Mouse (Mus musculus): ENCODE data around the gene Sh3pxd2a. TPM values are rescaled to one million over a fixed set of nuclear protein-coding genes. Genes with fewer than 3 reads are reported as not detected.
A peak's percentile ranks its signal among the peaks of the same experiment; 100 is the strongest.
"Not testable (repeated sequence)": the region's sequence is repeated elsewhere in the genome, so short reads cannot be mapped to it uniquely, and the experiment has no call there.

The Sh3pxd2a gene
- total RNA-seq, 2 experiments from 2014 or later = 79.8 to 85.6 TPM

DNA sequence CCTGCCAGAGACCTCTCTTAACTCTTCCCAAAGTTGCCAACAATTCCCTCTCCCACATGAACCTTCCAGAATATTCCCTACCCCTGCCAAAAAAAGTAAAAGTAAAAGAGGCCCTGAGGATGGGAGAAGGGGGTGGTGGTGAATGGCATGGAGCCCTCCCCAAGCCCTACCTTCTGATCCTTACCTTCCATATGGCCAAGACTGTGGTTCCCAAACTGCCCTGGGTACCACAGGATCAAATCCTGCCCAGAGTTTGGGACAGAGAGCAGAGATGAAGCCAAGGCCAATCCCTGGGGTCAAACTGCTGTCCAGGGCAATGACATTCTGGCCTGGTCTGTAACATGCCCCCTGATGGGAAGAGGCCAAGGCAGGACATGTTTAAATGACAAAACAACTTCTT is 55.1 kb downstream of the Sh3pxd2a start:
- DNase-seq = no peak

DNA sequence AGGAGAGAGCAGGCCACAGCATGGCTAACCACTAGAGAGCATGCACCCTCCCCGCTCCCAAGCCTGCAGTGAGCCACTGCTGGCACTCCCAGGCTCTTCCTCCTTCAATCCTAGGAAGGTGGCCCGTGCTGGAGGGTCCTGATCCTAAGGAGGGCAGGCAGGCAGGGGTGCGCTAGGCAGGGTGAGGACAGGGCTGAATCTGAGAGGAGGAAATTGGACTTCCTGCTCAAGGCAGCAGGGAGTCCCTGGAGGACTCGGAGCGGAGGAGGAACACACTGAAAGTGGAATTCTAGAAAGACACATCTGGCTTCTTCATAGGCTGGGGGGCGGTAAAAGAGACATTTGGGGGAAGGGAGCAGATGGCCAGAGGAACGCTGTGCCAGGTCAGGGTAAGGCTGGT is 55.5 kb downstream of the Sh3pxd2a start:
- DNase-seq = no peak

- no peak for DNase-seq
Observed at GRCm38 (mm10) chr19:47407332-47407731, 56.9 kb downstream of the Sh3pxd2a start.

- DNase-seq = no peak
Observed at GRCm38 (mm10) chr19:47406524-47406923, 57.7 kb downstream of the Sh3pxd2a start.

GRCm38 (mm10) chr19:47405548-47405947 is 58.7 kb downstream of the Sh3pxd2a start:
- no peak for DNase-seq

DNA sequence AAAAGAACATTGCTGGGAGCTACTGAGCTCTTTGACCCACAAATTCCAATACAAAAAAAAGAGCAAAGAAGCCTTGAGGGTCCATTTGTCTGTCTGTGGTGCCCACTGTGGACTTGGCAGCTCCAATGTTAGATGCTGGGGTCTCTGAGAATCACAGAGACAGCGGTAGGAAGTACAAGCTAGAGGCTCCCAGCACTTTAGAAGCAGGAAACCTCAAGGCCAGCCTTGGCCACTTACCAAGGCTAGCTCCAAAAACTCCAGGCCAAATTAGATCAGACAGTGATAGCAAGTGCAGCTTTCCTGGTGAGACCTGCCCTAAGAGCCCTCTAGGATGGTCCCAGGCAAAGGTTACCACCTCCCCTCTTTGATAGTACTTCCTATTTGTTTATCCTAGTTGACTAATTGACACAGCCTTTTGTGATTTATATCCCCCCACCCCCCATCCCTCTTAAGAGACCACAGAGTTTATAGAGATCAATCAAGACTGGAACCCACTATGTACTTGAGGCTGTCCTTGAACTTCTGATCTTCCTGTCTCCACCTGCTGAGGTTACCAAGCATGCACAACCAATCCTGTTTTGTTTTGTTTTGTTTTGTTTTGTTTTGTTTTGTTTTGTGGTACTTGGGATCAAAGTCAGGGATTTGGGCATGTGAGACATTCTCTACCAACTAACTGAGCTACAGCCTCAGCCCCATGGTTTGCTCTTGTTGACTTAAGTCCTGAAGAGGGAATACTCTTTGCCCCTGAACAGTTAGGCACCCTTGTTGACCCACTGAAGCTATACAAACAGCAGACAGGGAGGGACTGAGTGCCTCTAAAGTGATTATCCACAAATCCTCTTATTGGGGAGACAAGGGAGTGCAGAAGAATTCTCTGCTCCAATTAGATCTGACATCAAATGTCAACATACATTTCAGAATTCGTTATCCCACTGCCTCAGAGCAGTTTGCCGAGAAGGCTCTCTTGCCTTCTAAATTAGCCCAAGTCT is 60.5 kb downstream of the Sh3pxd2a start:
- no peak for DNase-seq

DNA sequence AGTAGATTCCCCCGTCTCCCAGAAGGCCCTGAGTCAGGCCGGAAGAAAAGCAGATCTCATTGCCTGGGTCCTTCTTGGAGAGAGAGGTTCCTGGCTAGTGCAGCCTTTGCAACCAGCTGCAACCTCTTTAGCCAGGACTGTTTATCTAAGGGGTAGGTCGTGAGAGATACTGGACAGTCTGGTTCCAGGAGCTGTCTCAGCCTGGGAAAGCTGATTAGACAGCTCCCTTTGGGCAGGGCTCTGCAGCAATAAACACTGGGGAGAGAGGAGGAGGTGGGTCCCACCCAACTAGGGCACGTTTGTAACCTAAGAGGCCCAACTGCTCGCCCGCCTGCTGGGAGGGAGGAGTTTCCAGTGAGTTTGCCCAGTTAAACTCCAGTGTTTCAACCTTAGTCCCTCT is 61.2 kb downstream of the Sh3pxd2a start:
- DNase-seq = peak; percentile 50

GRCm38 (mm10) chr19:47402544-47402943 is 61.7 kb downstream of the Sh3pxd2a start:
- DNase-seq = no peak

- DNase-seq = no peak
Observed at GRCm38 (mm10) chr19:47399709-47400108, 64.5 kb downstream of the Sh3pxd2a start.

- no peak for DNase-seq
Observed at GRCm38 (mm10) chr19:47399029-47399428, 65.2 kb downstream of the Sh3pxd2a start.

DNA sequence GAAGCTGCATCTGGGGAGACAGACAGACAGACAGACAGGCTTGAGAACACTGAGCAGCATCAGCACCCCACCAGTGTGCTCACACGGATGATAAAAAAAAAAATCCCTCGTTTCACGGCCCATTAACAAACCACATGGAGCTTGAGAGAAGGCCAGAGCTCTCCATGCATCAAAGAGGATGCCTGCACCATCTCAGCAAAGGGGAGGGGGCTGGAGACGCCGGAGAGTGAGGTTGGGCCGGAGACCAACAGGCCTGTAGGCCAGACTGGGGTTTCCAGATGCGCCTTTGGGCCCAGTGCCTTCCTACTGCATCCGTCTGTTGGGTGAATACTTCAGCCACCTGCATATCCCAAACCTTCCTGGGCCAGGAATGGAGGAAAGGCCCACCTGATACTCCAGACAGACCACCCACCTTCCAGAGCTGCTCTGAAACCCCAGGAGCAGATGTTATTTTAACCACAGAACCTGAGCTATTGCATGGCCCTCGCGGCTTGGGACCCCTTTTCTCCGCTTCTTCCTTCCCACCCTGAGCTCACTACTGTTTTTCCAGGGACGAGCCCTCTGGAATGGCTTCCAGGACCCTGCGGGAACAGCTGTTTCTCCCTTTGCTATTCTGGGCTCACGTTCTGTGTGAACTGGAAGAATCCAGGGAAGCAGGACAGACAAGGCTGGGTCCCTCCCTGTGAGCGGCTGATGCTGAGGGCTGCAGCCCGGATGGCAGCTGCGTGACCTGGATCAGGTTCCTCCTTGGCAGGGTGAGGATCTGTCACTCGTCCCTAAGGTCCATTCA is 66.1 kb downstream of the Sh3pxd2a start:
- peak; percentile 59 for DNase-seq

GRCm38 (mm10) chr19:47395338-47395737 is 68.9 kb downstream of the Sh3pxd2a start:
- DNase-seq = no peak

GRCm38 (mm10) chr19:47394781-47395180 is 69.4 kb downstream of the Sh3pxd2a start:
- not testable (repeated sequence) for DNase-seq

- no peak for DNase-seq
Observed at GRCm38 (mm10) chr19:47390878-47391277, 73.3 kb downstream of the Sh3pxd2a start.

- no peak for DNase-seq
Observed at GRCm38 (mm10) chr19:47387887-47388286, 76.3 kb downstream of the Sh3pxd2a start.

DNA sequence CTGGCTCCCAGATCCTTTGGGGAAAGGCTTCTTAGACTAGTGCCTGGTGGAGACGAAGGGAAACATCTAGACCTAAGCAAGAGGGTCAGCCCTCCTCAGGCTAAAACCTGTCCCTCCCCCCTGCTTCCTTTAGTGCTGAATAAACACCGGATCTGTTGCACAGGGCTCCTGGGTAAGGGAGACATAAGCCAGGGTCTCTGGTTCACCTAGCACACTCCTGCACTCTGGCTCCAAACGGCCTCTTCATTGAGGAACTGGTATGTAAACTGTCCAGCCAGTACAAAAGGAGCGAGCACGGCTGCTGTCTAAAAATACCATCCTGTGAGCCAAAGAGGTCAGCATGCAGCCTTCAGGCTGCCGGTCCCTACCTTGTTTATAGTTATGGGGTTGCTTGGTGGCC is 76.8 kb downstream of the Sh3pxd2a start:
- no peak for DNase-seq

GRCm38 (mm10) chr19:47385971-47386370 is 78.2 kb downstream of the Sh3pxd2a start:
- no peak for DNase-seq

DNA sequence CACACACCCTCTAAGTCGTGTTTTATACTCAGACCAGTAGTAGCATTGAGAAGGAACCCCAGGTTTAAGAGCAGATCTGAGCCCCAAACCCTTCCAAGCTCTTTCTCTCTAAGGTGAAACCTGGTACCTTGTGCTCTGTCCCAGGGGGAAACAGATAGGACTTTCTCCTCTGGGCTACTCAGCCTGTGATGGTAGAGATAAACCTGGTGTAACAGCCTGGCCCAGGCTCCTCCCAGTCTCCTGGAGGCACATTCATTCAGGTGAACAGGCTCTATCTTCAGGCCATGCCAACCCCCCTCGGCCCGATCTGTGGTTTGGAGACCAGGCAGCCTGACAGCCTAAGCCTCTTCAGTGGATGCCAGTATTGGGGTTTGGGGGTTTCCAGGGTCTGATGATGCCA is 79.6 kb downstream of the Sh3pxd2a start:
- DNase-seq = no peak

- no peak for DNase-seq
Observed at GRCm38 (mm10) chr19:47384036-47384435, 80.2 kb downstream of the Sh3pxd2a start.

GRCm38 (mm10) chr19:47382268-47382667 is 81.9 kb downstream of the Sh3pxd2a start:
- no peak for DNase-seq

DNA sequence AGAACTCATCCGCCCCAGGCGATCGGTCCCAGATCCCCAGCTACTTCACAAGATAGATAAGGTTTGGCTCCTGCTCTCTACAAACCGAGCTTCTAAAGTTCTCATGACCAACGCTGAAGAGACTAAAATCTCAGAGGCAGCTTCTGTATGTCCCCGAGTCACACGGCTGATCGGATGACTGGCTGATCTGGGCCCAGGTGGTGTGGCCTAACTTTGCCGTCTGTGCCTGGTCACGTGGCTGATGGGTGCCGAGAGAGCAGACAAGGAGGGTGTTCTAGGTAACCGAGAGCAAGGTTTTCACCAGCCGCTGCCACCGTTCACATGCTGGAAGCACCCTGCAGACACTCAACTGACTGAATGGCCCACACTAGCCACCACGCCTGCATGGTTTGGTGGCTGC is 83.2 kb downstream of the Sh3pxd2a start:
- no peak for DNase-seq

GRCm38 (mm10) chr19:47379141-47379540 is 85.1 kb downstream of the Sh3pxd2a start:
- no peak for DNase-seq

- DNase-seq = no peak
Observed at GRCm38 (mm10) chr19:47374916-47375573, 89.2 kb downstream of the Sh3pxd2a start.

All from gastrocnemius, postnatal 10 days (tissue).